Mouse (Mus musculus): ENCODE results near the gene Gm12666. TPM values are rescaled to one million over a fixed set of nuclear protein-coding genes. Genes with fewer than 3 reads are reported as not detected.

Gene Gm12666
- polyA plus RNA-seq (2012; rRNA removed), result not detected in 2 replicates

GRCm38 (mm10) chr4:92191649-92192048, at the start of gene Gm12666:
Gene Gm12666, minus strand, starts transcription at chr4:92191749.

DNA sequence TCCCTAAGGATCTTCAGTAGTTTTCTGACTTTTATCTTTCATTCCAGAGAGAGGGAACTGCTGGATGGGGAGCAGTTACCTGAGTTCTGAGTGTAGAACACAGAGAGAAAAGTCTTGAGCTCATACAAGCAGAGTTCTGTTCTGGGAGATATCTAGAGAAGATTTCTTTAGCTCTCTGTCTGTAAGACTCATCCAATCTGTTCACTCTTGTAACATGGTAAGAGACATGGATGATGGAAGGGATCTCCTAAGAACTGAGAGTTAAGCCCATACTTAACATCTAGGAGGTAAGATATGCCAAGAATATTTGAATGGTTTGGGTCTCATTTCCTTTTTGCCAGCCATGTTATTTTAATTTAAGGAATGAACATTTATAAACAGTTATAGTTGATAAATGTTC, 44.4 kb downstream of the Gm12666 start, which contains the start of gene Izumo3:
TSS of gene Izumo3 (minus strand) at position 101 of the 400 bp plus-strand sequence.

Other genes starting within 250 kb of the Gm12666 start
- not detected in 2 replicates for gene Izumo3, start 44.5 kb downstream of the Gm12666 start, polyA plus RNA-seq (2012; rRNA removed)

All from stomach, adult 2 months (tissue).